Mouse (Mus musculus) neutrophil, adult 65 days (primary cell): ENCODE data around the gene Wipi2. TPM values are rescaled to one million over a fixed set of nuclear protein-coding genes. Genes with fewer than 3 reads are reported as not detected.

ENCODE experiments used
- total RNA-seq: library from RNA; stranded (reverse); gene quantifications from 2 replicates; pipeline ENCODE4 v1.2.4, GENCODE M21; 2023

The Wipi2 gene
- total RNA-seq = 55.4 and 65.2 TPM in 2 replicates

DNA sequence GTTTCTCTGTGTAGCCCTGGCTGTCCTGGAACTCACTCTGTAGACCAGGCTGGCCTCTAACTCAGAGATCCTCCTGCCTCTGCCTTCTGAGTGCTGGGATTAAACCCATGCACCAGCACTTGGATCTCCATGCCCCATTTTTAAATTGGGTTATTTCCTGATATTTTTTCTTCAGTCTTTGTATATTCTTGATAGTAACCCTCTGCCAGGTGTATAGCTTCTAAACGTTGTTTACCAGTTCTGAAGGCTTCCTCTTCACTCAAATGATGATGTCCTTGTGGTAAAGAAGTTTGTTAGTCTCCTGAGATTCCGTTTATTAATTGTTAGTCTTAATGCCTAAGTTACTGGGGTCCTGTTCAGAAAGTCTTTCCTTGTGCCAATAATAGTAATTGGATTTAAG lies at the start of gene Wipi2:
TSS of gene Wipi2 (plus strand) at position 301 of the 400 bp plus-strand sequence.

DNA sequence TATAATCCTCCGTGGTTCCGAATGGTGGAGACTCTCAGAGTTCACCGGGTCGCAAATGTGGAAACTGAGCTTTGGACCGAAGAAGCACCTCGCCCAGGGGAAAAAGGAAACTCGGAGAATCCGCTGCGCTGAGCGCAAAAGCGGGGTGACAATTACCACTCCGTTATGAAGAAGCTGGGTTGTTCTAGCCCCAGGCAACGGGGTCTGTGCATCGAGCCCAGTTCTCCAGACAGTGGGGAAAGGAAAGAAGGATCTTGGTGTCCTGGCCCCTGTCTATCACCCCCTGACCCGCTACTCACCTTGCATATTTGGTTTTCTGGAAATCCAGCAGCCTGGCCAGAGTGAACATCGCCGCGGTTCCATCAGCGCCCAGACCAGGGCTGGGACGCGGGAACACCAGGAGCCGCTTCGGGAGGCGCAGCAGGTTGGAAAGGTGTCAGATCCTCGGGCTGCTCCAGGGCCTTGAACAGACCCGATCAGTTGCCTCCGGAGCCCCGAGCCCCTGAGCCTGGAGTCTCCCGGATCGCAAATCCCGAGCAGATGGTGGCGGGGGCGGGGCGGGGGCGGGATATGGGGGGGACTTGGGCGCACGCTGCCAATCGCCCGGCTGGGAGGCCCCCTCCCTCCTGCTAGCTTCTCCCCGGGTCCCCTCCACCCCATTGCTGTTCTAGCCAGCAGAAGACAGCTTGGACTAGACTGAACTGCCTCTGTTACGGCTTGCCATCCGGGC lies 19.1 kb upstream of the Wipi2 start, which contains the start of gene Mmd2:
TSS of gene Mmd2 (minus strand) at position 542 of the 730 bp plus-strand sequence.

DNA sequence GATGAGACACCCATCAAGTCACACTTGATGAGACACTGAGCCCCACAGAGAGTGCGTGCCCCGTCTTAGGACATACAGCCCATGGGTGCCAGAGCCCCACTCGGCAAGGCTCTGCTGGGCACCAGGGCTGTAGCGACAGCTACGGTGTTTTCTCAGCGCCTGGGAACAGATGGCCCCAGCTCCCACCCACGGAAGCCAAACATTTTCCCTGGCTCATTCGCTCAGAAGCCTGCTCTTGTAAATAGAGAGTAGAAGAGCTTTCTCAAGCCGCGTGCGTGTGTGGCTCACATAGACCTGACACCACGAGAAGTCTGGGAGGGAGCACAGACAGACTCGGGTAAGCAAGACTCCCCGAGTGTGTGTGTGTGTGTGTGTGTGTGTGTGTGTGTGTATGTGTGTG lies 64.8 kb downstream of the Wipi2 start, which contains the start of gene Slc29a4:
TSS of gene Slc29a4 (plus strand) at position 265 of the 400 bp plus-strand sequence.

Other genes with a start within 250 kb of the Wipi2 start
- 30.1 and 41.2 TPM in 2 replicates for gene Foxk1, start 226.2 kb upstream of the Wipi2 start, total RNA-seq
- gene Ap5z1, start 163.8 kb upstream of the Wipi2 start, total RNA-seq = 23.5 and 33.4 TPM in 2 replicates
- gene Papolb, start 97.6 kb upstream of the Wipi2 start, total RNA-seq = not detected in 2 replicates
- not detected in 2 replicates for gene Radil, start 76.6 kb upstream of the Wipi2 start, total RNA-seq
- not detected in 2 replicates for gene Mmd2, start 18.9 kb upstream of the Wipi2 start, total RNA-seq
- 0.43 and 0.85 TPM in 2 replicates for gene Slc29a4, start 64.8 kb downstream of the Wipi2 start, total RNA-seq
- gene Tnrc18, start 190.0 kb downstream of the Wipi2 start, total RNA-seq = 166 and 238 TPM in 2 replicates